Mouse (Mus musculus): ENCODE results near the gene Slbp. TPM values are rescaled to one million over a fixed set of nuclear protein-coding genes. Genes with fewer than 3 reads are reported as not detected.
A peak's percentile ranks its signal among the peaks of the same experiment; 100 is the strongest.

Gene Slbp
- polyA plus RNA-seq, 1 experiment from 2014 or later, result 214 TPM

DNA sequence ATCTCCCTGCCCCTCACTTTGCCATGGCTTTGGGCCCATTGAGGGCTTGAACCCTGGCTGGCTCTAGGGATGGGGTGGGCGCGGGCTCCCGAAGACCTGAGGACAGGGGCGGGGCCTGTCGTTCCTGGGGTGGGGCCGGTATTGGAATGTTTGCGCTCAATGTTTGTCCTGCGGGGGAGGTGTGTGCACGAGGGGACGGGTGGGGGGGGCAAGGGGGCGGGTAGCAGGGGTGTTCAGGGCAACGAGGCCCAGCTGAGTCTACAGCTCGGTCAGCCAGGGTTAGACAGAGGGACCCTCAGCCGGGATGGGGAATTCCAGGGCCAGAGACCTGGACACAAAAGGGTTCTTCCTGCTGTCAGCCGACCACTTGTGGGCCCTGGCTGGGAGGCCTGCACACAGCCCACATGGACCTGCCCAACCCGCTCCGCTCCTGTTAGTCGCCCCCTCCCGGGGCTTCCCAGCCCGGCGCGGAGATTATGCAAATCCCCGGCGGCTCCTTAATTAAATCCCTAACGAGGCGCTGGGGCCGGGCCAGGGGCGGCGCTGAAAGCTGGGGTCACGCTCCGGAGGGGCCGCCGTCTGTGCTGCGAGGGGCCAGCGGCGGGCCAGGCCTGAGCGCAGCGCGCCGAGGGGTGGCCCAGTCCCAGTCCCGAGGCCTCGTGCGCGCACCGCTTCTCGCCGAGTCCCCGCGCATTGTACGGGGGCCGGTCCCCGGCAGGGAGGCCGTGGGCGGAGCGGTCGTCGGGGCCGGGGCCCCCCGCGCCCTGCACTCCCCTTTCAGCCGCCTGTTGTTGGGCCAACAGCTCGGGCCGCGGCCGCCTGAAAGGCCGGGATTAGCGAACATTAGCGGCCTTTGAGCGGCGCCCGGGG, 42.7 kb upstream of the Slbp start:
- Histone ChIP-seq H3K9me3 (ENCODE audit: control insufficient read depth, low read length) (no peaks in the 10 kb centered on the region), H3K4me2 (ENCODE audit: low read length) (peak overlapping the region; percentile 81), H3K4me3 (ENCODE audit: low read depth, low read length) (peak overlapping the region; percentile 41), H3K36me3 (ENCODE audit: control insufficient read depth, insufficient read depth, low read length) (no peaks in the 10 kb centered on the region), H3K27me3 (replicated peaks; ENCODE audit: control insufficient read depth, insufficient read depth, low read length) (no peaks in the 10 kb centered on the region; the same call in 1 of the 2 replicates), H3K4me1 (replicated peaks; ENCODE audit: control insufficient read depth, insufficient read depth, low read length) (peaks cover 45% of the 10 kb centered on the region), H3K9ac (ENCODE audit: low read length) (peak overlapping the region; percentile 66), H3K27ac (ENCODE audit: low read depth) (peak overlapping the region; percentile 24)
- peak; percentile 73 for ATAC-seq (replicated peaks; ENCODE audit: low FRiP score, low TSS enrichment, low read depth)
- 3% methylated on average over 70 of the region's 71 CpGs for WGBS
- DNase-seq (ENCODE audit: low spot score), result peak; percentile 83

DNA sequence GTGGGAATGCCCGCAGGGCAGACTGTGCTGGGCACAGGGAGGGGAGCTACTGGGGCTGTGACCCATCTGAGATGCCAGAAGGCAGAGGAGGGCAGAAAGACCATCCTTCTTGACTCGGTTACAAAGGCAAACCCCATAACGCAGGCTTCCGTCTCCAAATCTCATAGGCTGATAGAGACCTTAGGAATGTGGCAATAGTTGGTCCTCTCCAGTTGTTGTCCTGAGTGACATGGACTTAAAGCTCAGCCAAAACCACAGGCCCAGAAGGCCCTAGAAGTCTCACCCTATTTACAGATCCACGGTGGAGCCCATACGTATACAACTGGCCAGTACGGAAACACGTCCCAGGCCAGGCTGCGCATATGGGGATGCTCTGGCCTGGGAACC, 42.1 kb upstream of the Slbp start:
- ATAC-seq (replicated peaks; ENCODE audit: low FRiP score, low TSS enrichment, low read depth) (no peak), DNase-seq (ENCODE audit: low spot score) (no peak)
- Histone ChIP-seq H3K36me3 (ENCODE audit: control insufficient read depth, insufficient read depth, low read length) (no peaks in the 10 kb centered on the region), H3K4me1 (replicated peaks; ENCODE audit: control insufficient read depth, insufficient read depth, low read length) (peaks cover 47% of the 10 kb centered on the region), H3K9ac (ENCODE audit: low read length) (peak overlapping the region; percentile 66; the same call in 1 of the 2 replicates), H3K27ac (ENCODE audit: low read depth) (no peak overlapping the region), H3K4me3 (ENCODE audit: low read depth, low read length) (no peak overlapping the region), H3K9me3 (ENCODE audit: control insufficient read depth, low read length) (no peaks in the 10 kb centered on the region), H3K4me2 (ENCODE audit: low read length) (peak overlapping the region; percentile 81; the same call in 1 of the 2 replicates), H3K27me3 (replicated peaks; ENCODE audit: control insufficient read depth, insufficient read depth, low read length) (no peaks in the 10 kb centered on the region; the same call in 1 of the 2 replicates)
- 64% methylated on average over 9 of the region's 9 CpGs for WGBS

DNA sequence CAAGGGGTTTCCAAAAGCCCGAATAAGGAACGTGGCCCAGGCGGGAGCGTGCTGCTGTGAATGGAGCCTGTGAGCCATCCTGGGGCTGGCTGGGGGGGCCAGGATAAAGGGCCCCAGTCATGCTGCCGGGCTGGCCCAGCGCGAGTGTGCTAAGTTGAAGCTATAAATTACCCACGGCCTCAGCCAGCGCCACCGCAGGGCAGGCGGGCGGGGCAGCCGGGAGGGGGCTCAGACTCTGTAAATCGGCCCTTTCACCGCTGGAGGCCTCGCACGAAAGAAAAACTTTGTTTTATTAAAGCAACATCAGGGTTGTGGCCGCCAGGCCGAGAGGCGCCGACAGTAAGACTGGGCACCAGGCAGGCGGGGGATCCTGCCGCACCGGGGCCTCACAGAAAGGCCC, 40.0 kb upstream of the Slbp start:
- H3K9ac ChIP-seq (ENCODE audit: low read length), result peak overlapping the region; percentile 43
- peak overlapping the region; percentile 83 for H3K27ac ChIP-seq (ENCODE audit: low read depth)
- peak; percentile 79 for DNase-seq (ENCODE audit: low spot score)
- H3K9me3 ChIP-seq (ENCODE audit: control insufficient read depth, low read length), result no peaks in the 10 kb centered on the region
- no peaks in the 10 kb centered on the region; the same call in 1 of the 2 replicates for H3K27me3 ChIP-seq (replicated peaks; ENCODE audit: control insufficient read depth, insufficient read depth, low read length)
- 0 out of 2 replicates have a peak overlapping the region, but pooled peaks have one; percentile 1 for H3K4me3 ChIP-seq (ENCODE audit: low read depth, low read length)
- WGBS, result 4% methylated on average over 24 of the region's 24 CpGs
- H3K4me2 ChIP-seq (ENCODE audit: low read length), result peak overlapping the region; percentile 43
- H3K36me3 ChIP-seq (ENCODE audit: control insufficient read depth, insufficient read depth, low read length), result no peaks in the 10 kb centered on the region
- peaks cover 40% of the 10 kb centered on the region for H3K4me1 ChIP-seq (replicated peaks; ENCODE audit: control insufficient read depth, insufficient read depth, low read length)
- ATAC-seq (replicated peaks; ENCODE audit: low FRiP score, low TSS enrichment, low read depth), result peak; percentile 17; the same call in 1 of the 2 replicates

DNA sequence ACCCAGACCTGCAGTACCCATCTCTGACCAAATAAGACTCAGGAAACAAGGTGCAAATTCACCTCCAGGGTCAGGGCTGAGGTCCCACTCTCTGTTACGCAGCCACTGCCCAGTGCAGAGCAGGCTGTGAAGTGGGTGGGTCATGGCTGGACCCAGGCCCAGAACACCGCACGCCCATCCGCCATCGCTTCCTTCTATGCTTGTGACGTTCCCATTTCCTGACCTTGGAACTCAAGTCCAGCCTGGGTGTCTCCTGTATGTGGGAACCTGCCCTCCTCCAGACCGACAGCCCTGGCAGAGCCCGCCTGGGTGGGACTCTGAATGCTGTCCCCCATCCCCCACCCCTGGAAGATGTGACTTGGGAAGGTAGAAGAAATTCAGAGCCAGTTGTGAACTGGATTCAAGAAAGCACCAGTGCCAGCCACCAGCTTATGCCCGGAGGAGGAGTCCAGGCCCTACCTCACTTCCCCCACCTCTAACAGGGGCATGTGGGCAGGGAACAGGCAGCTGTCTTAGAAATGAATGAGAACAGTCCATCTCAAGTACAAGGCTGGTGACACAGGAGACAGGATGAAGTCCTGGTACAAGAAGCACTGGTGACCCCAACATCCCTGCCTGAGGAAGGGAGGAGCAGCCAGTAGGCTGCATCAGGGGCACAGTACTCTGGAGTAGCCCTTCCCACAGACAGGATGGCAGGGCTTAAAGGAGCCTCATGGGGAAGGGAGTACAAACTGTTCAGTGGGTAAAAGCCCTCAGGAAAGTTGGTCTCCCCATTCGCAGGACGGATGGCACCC, 37.7 kb upstream of the Slbp start:
- Histone ChIP-seq H3K27me3 (replicated peaks; ENCODE audit: control insufficient read depth, insufficient read depth, low read length) (no peaks in the 10 kb centered on the region), H3K9me3 (ENCODE audit: control insufficient read depth, low read length) (no peaks in the 10 kb centered on the region), H3K27ac (ENCODE audit: low read depth) (no peak overlapping the region), H3K9ac (ENCODE audit: low read length) (no peak overlapping the region), H3K36me3 (ENCODE audit: control insufficient read depth, insufficient read depth, low read length) (no peaks in the 10 kb centered on the region), H3K4me1 (replicated peaks; ENCODE audit: control insufficient read depth, insufficient read depth, low read length) (peaks cover 29% of the 10 kb centered on the region), H3K4me2 (ENCODE audit: low read length) (no peak overlapping the region), H3K4me3 (ENCODE audit: low read depth, low read length) (no peak overlapping the region)
- WGBS, result 83% methylated on average over 11 of the region's 11 CpGs
- ATAC-seq (replicated peaks; ENCODE audit: low FRiP score, low TSS enrichment, low read depth) (no peak), DNase-seq (ENCODE audit: low spot score) (no peak)

- H3K9me3 ChIP-seq (ENCODE audit: control insufficient read depth, low read length), result no peaks in the 10 kb centered on the region
- no peaks in the 10 kb centered on the region for H3K36me3 ChIP-seq (ENCODE audit: control insufficient read depth, insufficient read depth, low read length)
- DNase-seq (ENCODE audit: low spot score), result no peak
- H3K4me3 ChIP-seq (ENCODE audit: low read depth, low read length), result no peak overlapping the region
- no peak overlapping the region for H3K4me2 ChIP-seq (ENCODE audit: low read length)
- no peak overlapping the region for H3K9ac ChIP-seq (ENCODE audit: low read length)
- H3K27me3 ChIP-seq (replicated peaks; ENCODE audit: control insufficient read depth, insufficient read depth, low read length), result no peaks in the 10 kb centered on the region
- no peak overlapping the region for H3K27ac ChIP-seq (ENCODE audit: low read depth)
- ATAC-seq (replicated peaks; ENCODE audit: low FRiP score, low TSS enrichment, low read depth), result 0 out of 2 replicates have a peak, but pooled peaks have one; percentile 26
- WGBS, result 70% methylated on average over 20 of the region's 20 CpGs
- peaks cover 24% of the 10 kb centered on the region for H3K4me1 ChIP-seq (replicated peaks; ENCODE audit: control insufficient read depth, insufficient read depth, low read length)
Measured at GRCm38 (mm10) chr5:33689221-33689844, 37.0 kb upstream of the Slbp start.

DNA sequence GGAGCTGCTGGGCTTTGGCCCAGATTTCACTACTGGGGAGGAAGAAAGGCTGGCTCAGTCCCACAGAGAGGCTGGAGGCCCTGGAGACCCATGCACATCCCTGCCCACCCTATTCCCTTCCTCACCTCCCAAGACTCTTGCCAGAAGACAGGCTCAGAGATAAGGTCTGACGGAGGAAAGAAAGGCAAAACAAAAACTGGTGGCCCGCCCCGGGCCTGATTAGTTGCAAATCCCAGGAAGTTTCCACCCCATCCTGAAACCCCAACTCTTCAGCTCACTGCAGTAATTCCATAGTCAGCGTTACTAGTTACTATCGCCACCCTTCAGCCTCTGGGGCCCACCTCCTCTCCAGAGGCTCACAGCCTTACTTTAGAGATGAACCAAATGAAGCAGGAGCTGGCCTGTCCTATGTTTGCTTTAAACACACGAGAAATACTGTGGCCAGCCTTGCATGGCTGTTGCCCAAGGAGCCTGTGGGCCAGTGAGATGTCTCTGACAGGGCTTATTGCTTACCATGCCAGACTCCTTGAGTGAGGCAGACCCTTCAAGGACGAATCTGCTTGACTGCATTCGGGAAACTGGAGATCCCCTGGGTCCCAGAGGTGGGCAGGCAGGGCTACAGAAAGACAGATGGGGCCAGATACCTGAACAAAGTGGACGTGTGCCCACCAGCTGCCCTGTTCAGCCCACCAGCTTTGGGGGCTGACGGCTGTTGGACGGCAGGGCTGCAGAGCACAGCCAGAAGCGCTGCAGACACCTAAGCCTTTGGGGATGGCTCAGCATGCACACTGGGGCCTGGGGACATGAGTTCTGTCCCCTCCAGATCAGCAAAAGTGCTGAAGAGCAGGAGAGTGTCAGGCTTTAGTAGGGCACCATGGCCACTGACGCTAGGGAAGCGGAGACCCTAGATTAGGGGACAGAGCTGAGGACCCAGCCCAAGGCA, 36.2 kb upstream of the Slbp start:
- no peak overlapping the region for H3K27ac ChIP-seq (ENCODE audit: low read depth)

DNA sequence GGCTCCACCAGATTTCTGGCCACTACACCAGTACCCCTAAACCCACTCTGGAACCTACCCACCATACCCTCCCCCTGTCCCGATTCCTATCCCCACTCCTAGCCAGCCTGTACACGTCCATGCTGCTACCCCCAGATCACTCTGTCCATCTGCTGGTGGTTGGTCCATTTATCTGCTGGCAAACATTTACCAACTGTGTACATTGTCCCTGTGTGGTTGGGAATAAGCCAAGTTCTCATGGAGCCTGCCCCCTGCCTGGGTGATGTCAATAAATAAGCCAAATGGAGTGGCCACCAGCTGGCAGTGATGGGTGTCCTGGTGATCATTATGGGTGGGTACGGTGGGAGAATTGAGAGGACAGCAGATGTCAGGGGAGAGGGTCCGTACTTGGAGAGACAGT, 34.8 kb upstream of the Slbp start:
- Histone ChIP-seq H3K4me2 (ENCODE audit: low read length) (no peak overlapping the region), H3K9me3 (ENCODE audit: control insufficient read depth, low read length) (no peaks in the 10 kb centered on the region), H3K4me1 (replicated peaks; ENCODE audit: control insufficient read depth, insufficient read depth, low read length) (peaks cover 13% of the 10 kb centered on the region), H3K27ac (ENCODE audit: low read depth) (no peak overlapping the region), H3K27me3 (replicated peaks; ENCODE audit: control insufficient read depth, insufficient read depth, low read length) (no peaks in the 10 kb centered on the region), H3K9ac (ENCODE audit: low read length) (no peak overlapping the region), H3K36me3 (ENCODE audit: control insufficient read depth, insufficient read depth, low read length) (no peaks in the 10 kb centered on the region), H3K4me3 (ENCODE audit: low read depth, low read length) (no peak overlapping the region)
- no peak for DNase-seq (ENCODE audit: low spot score)
- ATAC-seq (replicated peaks; ENCODE audit: low FRiP score, low TSS enrichment, low read depth), result no peak
- 79% methylated on average over 4 of the region's 4 CpGs for WGBS

More for the DNA sequence above, 36.2 kb upstream of the Slbp start:
- Histone ChIP-seq H3K4me2 (ENCODE audit: low read length) (no peak overlapping the region), H3K4me1 (replicated peaks; ENCODE audit: control insufficient read depth, insufficient read depth, low read length) (peaks cover 24% of the 10 kb centered on the region), H3K36me3 (ENCODE audit: control insufficient read depth, insufficient read depth, low read length) (no peaks in the 10 kb centered on the region), H3K4me3 (ENCODE audit: low read depth, low read length) (no peak overlapping the region), H3K9ac (ENCODE audit: low read length) (no peak overlapping the region), H3K9me3 (ENCODE audit: control insufficient read depth, low read length) (no peaks in the 10 kb centered on the region), H3K27me3 (replicated peaks; ENCODE audit: control insufficient read depth, insufficient read depth, low read length) (no peaks in the 10 kb centered on the region)
- DNase-seq (ENCODE audit: low spot score) (no peak), ATAC-seq (replicated peaks; ENCODE audit: low FRiP score, low TSS enrichment, low read depth) (no peak)
- 68% methylated on average over 14 of the region's 14 CpGs for WGBS
